9 mouse cellular contexts compared by ENCODE assay signal in genomic region chr11:62024234-62024601, GRCm38 (mm10).
DNase-seq lines count a peak whose midpoint lies in the region; ATAC-seq lines count a peak whose summit lies in the region.
"Had no signal": no experiment of that assay in that cellular context is flagged by ENCODE, and none has a peak within 500 bp of the region (broad histone marks: within the 10 kb centered on the region; RNA-seq: fewer than 3 reads in every experiment).

No protein-coding gene starts in this region.

- H3K27me3 ChIP-seq in neural tube, embryonic 13.5 days: no peaks in the 10 kb centered on the region

- H3K9me3 ChIP-seq in neural tube, embryonic 13.5 days: no peaks in the 10 kb centered on the region

- 32% methylated on average over 8 of the region's 8 CpGs for WGBS in neural tube, embryonic 13.5 days

- ATAC-seq in neural tube, embryonic 13.5 days (ENCODE audit: low read depth): no peak
- ATAC-seq in erythroblast, adult 5-6 weeks (replicated peaks; ENCODE audit: low FRiP score, poor library complexity, severe bottlenecking): no peak
- ATAC-seq in megakaryocyte progenitor cell, adult 5-6 weeks (replicated peaks; ENCODE audit: poor library complexity): no peak

- 0 out of 2 replicates have a peak overlapping the region, but pooled peaks have one; percentile 10 for H3K27ac ChIP-seq in neural tube, embryonic 13.5 days (replicated peaks)

- H3K4me2 ChIP-seq in neural tube, embryonic 13.5 days: no peak overlapping the region

- H3K9ac ChIP-seq in neural tube, embryonic 13.5 days: 0 out of 2 replicates have a peak overlapping the region, but pooled peaks have one; percentile 6

- H3K4me1 ChIP-seq in neural tube, embryonic 13.5 days (replicated peaks): peaks cover 19% of the 10 kb centered on the region

- peak; percentile 25 for DNase-seq in embryo, embryonic 11 days
- DNase-seq in embryo, embryonic 10.5 days (ENCODE audit: low spot score): no peak
- DNase-seq in neural tube, embryonic 10.5 days (ENCODE audit: extremely low spot score, low spot score): no peak
- DNase-seq in kidney, adult 9 months: peak; percentile 45
- no peak for DNase-seq in adrenal gland, postnatal 25 days
- DNase-seq: left cerebral cortex, postnatal 4 days had no signal

- no peak overlapping the region for H3K4me3 ChIP-seq in neural tube, embryonic 13.5 days

- no peaks in the 10 kb centered on the region for H3K36me3 ChIP-seq in neural tube, embryonic 13.5 days

Comparison
In these comparisons a context has a peak if more than half of its experiments do, and no peak if none do; other contexts are left out.
1. DNase-seq: peak in embryo, embryonic 11 days (single experiment) and kidney, adult 9 months (single experiment); none in embryo, embryonic 10.5 days (single experiment), neural tube, embryonic 10.5 days (single experiment) and adrenal gland, postnatal 25 days (single experiment).